Comparison of ENCODE assay signal across 8 mouse cellular contexts in the genomic region with DNA sequence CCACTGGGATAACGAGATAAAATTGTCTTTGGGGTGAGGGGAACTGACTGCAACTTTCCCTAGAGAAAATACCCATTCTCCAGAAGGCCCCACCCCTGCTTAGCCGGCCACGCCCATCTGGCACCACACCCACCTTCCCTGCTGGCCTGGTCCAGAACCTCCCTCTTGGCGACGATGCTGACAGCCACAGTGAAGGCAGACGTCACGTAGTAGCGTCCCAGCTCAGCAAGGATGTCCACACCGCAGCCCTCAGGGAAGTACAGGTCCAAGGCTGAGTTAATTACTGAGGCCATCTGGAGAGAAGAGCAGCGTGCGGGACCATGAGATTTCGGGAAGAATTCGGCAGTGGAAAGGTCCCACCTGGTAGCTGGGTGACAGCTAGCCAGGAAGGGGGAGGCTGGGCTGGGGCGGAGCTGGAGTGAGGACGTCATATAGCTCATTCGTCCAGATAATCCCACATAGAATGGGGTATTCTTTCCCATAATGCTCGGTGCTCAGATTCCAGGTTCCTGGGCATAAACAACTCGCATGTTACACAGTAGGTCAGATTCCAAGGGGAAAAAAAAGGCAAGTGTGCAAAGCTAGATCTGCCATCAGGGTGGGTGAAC. TPM values are rescaled to one million over a fixed set of nuclear protein-coding genes. Genes with fewer than 3 reads are reported as not detected.
DNase-seq lines count a peak whose midpoint lies in the region; ATAC-seq and TF ChIP-seq lines count a peak whose summit lies in the region.

No protein-coding gene starts in this region.

- 14% methylated on average over 18 of the region's 18 CpGs for WGBS in forebrain, embryonic 11.5 days
- WGBS in forebrain, embryonic 10.5 days, result 17% methylated on average over 18 of the region's 18 CpGs
- WGBS in liver, embryonic 11.5 days, result 15% methylated on average over 18 of the region's 18 CpGs

- peak; percentile 46; the same call in 1 of the 2 replicates for TF ChIP-seq POLR2A in testis, adult 2 months (IDR thresholded peaks at IDR 0.05; ENCODE audit: control insufficient read depth, low read depth, low read length)

- no peak for DNase-seq in forebrain, embryonic 11.5 days (ENCODE audit: low spot score)
- no peak for DNase-seq in forebrain, embryonic 10.5 days (ENCODE audit: extremely low spot score, low spot score)
- DNase-seq in testis, postnatal 10 days (ENCODE audit: low spot score), result no peak
- DNase-seq in liver, embryonic 11.5 days (ENCODE audit: low spot score), result no peak
- DNase-seq in natural killer cell, adult 2 months (ENCODE audit: low spot score in 2 of 2), result no peak
- no peak for DNase-seq in frontal cortex, postnatal 14 days (ENCODE audit: low spot score in 2 of 2)

- no peak overlapping the region for H3K27ac ChIP-seq in forebrain, embryonic 11.5 days (ENCODE audit: low read depth, low read length)
- H3K27ac ChIP-seq in forebrain, embryonic 10.5 days, result no peak overlapping the region
- no peak overlapping the region for H3K27ac ChIP-seq in testis, adult 2 months (ENCODE audit: control insufficient read depth, insufficient read depth, low read depth, low read length)
- H3K27ac ChIP-seq in liver, embryonic 11.5 days (ENCODE audit: low read depth, low read length), result no peak overlapping the region

- no peaks in the 10 kb centered on the region for H3K4me1 ChIP-seq in forebrain, embryonic 11.5 days (replicated peaks; ENCODE audit: control insufficient read depth, insufficient read depth, low read length)
- peaks cover 17% of the 10 kb centered on the region for H3K4me1 ChIP-seq in forebrain, embryonic 10.5 days
- H3K4me1 ChIP-seq in testis, adult 2 months (ENCODE audit: control insufficient read depth, insufficient read depth, low read length), result peaks cover 12% of the 10 kb centered on the region
- peaks cover 3% of the 10 kb centered on the region for H3K4me1 ChIP-seq in liver, embryonic 11.5 days (replicated peaks; ENCODE audit: control insufficient read depth, insufficient read depth, low read length)

- no peak overlapping the region for H3K9ac ChIP-seq in forebrain, embryonic 11.5 days (ENCODE audit: low read length)
- no peak overlapping the region for H3K9ac ChIP-seq in liver, embryonic 11.5 days (ENCODE audit: low read depth, low read length)

- no peak for TF ChIP-seq CTCF in testis, adult 2 months (IDR thresholded peaks at IDR 0.05; ENCODE audit: control insufficient read depth, insufficient read depth, insufficient replicate concordance, low read depth, low read length)

- ATAC-seq in forebrain, embryonic 11.5 days (replicated peaks; ENCODE audit: low FRiP score), result no peak
- ATAC-seq in liver, embryonic 11.5 days (replicated peaks; ENCODE audit: low FRiP score), result peak; percentile 64
- no peak for ATAC-seq in inflammation-experienced regulatory T-cells, adult 6 months

- peak overlapping the region; percentile 21; the same call in 1 of the 2 replicates for H3K4me2 ChIP-seq in forebrain, embryonic 11.5 days (ENCODE audit: low read depth, low read length, severe bottlenecking)
- H3K4me2 ChIP-seq in liver, embryonic 11.5 days, result 0 out of 2 replicates have a peak overlapping the region, but pooled peaks have one; percentile 7

- H3K9me3 ChIP-seq in forebrain, embryonic 11.5 days (ENCODE audit: control insufficient read depth, low read length), result no peaks in the 10 kb centered on the region
- no peaks in the 10 kb centered on the region for H3K9me3 ChIP-seq in forebrain, embryonic 10.5 days
- no peaks in the 10 kb centered on the region for H3K9me3 ChIP-seq in liver, embryonic 11.5 days (ENCODE audit: control insufficient read depth, low read length)

- H3K36me3 ChIP-seq in forebrain, embryonic 11.5 days (ENCODE audit: control insufficient read depth, insufficient read depth, low read length), result no peaks in the 10 kb centered on the region
- no peaks in the 10 kb centered on the region for H3K36me3 ChIP-seq in forebrain, embryonic 10.5 days (replicated peaks)
- H3K36me3 ChIP-seq in testis, adult 2 months (ENCODE audit: control insufficient read depth, insufficient read depth, low read length), result no peaks in the 10 kb centered on the region
- H3K36me3 ChIP-seq in liver, embryonic 11.5 days (ENCODE audit: control insufficient read depth, insufficient read depth, low read length), result no peaks in the 10 kb centered on the region

- no peaks in the 10 kb centered on the region for H3K27me3 ChIP-seq in forebrain, embryonic 11.5 days (ENCODE audit: control insufficient read depth, insufficient read depth, low read length)
- H3K27me3 ChIP-seq in forebrain, embryonic 10.5 days (ENCODE audit: poor library complexity, severe bottlenecking), result no peaks in the 10 kb centered on the region; the same call in 1 of the 2 replicates
- no peaks in the 10 kb centered on the region for H3K27me3 ChIP-seq in testis, adult 2 months (ENCODE audit: control insufficient read depth, insufficient read depth, low read length)
- H3K27me3 ChIP-seq in liver, embryonic 11.5 days (replicated peaks; ENCODE audit: control insufficient read depth, insufficient read depth, low read length), result peaks cover 5% of the 10 kb centered on the region; the same call in 1 of the 2 replicates

- no peak overlapping the region for H3K4me3 ChIP-seq in forebrain, embryonic 11.5 days (ENCODE audit: low read depth, low read length)
- H3K4me3 ChIP-seq in forebrain, embryonic 10.5 days, result no peak overlapping the region
- H3K4me3 ChIP-seq in testis, adult 2 months (ENCODE audit: control insufficient read depth, low read depth, low read length), result peak overlapping the region; percentile 54
- no peak overlapping the region for H3K4me3 ChIP-seq in liver, embryonic 11.5 days (ENCODE audit: low read depth, low read length)

RNA-seq across cellular contexts. Expression of a gene that starts 14.8 kb away (rescaled TPM):
- polyA plus RNA-seq in forebrain, embryonic 11.5 days (2014; fragmentation: Nextera tagmentation; extraction: Ambion mirVana), result 11.5 TPM in 2 replicates
- polyA plus RNA-seq in forebrain, embryonic 10.5 days (2016; fragmentation: Nextera tagmentation; extraction: Ambion mirVana), result 10.5 and 12.0 TPM in 2 replicates
- polyA plus RNA-seq in testis, adult 2 months (2012; rRNA removed), result 213 and 251 TPM in 2 replicates
- 4.6 and 5.8 TPM in 2 replicates for polyA plus RNA-seq in liver, embryonic 11.5 days (2014; fragmentation: Nextera tagmentation; extraction: Ambion mirVana)
- under 1 TPM in 1 of 3 experiments, not detected in 2; 0.19 TPM for polyA plus RNA-seq in inflammation-experienced regulatory T-cells, adult 6 months (2017; shearing (Covaris generic))

RNA-seq across cellular contexts. Expression of a gene that starts 44.3 kb away (rescaled TPM):
- 173 and 174 TPM in 2 replicates for polyA plus RNA-seq in forebrain, embryonic 11.5 days (2014; fragmentation: Nextera tagmentation; extraction: Ambion mirVana)
- polyA plus RNA-seq in forebrain, embryonic 10.5 days (2016; fragmentation: Nextera tagmentation; extraction: Ambion mirVana), result 237 and 245 TPM in 2 replicates
- polyA plus RNA-seq in testis, adult 2 months (2012; rRNA removed), result 98.0 and 115 TPM in 2 replicates
- polyA plus RNA-seq in liver, embryonic 11.5 days (2014; fragmentation: Nextera tagmentation; extraction: Ambion mirVana), result 235 and 256 TPM in 2 replicates
- 100 to 1,000 TPM in 1 of 3 experiments, 10 to 100 TPM in 2; 70.4 to 117 (median 80.5) TPM for polyA plus RNA-seq in inflammation-experienced regulatory T-cells, adult 6 months (2017; shearing (Covaris generic))

Comparison
In these comparisons a context has a peak if more than half of its experiments do, and no peak if none do; other contexts are left out.
1. RNA of a gene that starts 14.8 kb away (polyA plus RNA-seq): 213 to 251 TPM in testis, adult 2 months; 11.5 TPM in forebrain, embryonic 11.5 days, 10.5 to 12.0 TPM in forebrain, embryonic 10.5 days, 4.6 to 5.8 TPM in liver, embryonic 11.5 days and 0.19 TPM in inflammation-experienced regulatory T-cells, adult 6 months; every median in the first group is over 10 times any median in the second.